Mouse (Mus musculus) embryonic fibroblast, embryonic 13.5 days (primary cell): ENCODE results near the gene Fbxo9. TPM values are rescaled to one million over a fixed set of nuclear protein-coding genes. Genes with fewer than 3 reads are reported as not detected.

ENCODE experiments used
- H3K27ac ChIP-seq: 2 replicates; pipeline ENCODE4 v1.5.1; 2012; ENCODE audit warnings: low read length, control low read depth, inconsistent platforms; ENCODE audit not compliant: insufficient read depth
- H3K4me1 ChIP-seq: 2 replicates; pipeline ENCODE4 v1.6.1; 2011; ENCODE audit warnings: low read length; ENCODE audit not compliant: control insufficient read depth, insufficient read depth
- H3K4me3 ChIP-seq: 2 replicates; pipeline ENCODE4 v1.5.1; 2011; ENCODE audit warnings: mild to moderate bottlenecking, control low read depth, low read length; ENCODE audit not compliant: insufficient read depth
- CTCF ChIP-seq: IDR thresholded peaks from 2 replicates; pipeline ENCODE4 v1.5.1; 2011; ENCODE audit warnings: mild to moderate bottlenecking, control low read depth, low read length, moderate library complexity, borderline replicate concordance; ENCODE audit not compliant: insufficient read depth
- POLR2A ChIP-seq: IDR thresholded peaks from 2 replicates; pipeline ENCODE4 v1.6.1; 2011; ENCODE audit warnings: low read depth, mild to moderate bottlenecking, control low read depth, low read length, moderate library complexity
- polyA plus RNA-seq: library from polyadenylated mRNA; stranded (reverse); fragments of >200 nt; gene quantifications from 2 replicates; pipeline ENCODE4 v1.2.4, GENCODE M21; 2011; ENCODE audit warnings: low read depth; ENCODE audit not compliant: missing spikeins, insufficient read length

Gene Fbxo9
- polyA plus RNA-seq, 1 experiment = 22.2 TPM

DNA sequence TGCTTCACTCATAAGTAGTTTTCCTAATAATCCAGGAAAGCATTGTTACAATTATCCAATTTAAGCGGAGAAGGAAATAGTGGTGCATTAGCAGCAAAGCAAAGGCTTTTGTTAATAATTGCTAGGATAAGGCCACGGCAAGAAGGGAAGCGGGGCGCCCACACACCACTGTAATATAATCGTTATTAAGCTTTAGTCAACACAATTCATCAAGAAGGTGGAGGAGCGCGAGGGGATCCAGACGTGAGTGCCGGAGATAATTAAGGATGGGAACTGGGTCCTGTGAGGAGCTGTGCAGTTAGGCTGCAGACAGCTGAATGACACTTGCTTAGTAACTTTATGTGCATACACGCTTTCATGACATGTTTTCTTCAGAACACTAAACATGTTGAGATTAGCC is 17.8 kb upstream of the Fbxo9 start:
- TF ChIP-seq POLR2A (no peak), CTCF (no peak)
- no peaks in the 10 kb centered on the region for H3K4me1 ChIP-seq
- H3K4me3 ChIP-seq = no peak overlapping the region
- H3K27ac ChIP-seq = no peak overlapping the region

GRCm38 (mm10) chr9:78126007-78126406 is 17.1 kb upstream of the Fbxo9 start:
- no peak for TF ChIP-seq CTCF
- H3K27ac ChIP-seq = no peak overlapping the region
- H3K4me3 ChIP-seq = no peak overlapping the region
- H3K4me1 ChIP-seq = no peaks in the 10 kb centered on the region

- no peak overlapping the region for H3K27ac ChIP-seq
- H3K4me1 ChIP-seq = no peaks in the 10 kb centered on the region
- no peak for TF ChIP-seq POLR2A
- TF ChIP-seq CTCF = no peak
- H3K4me3 ChIP-seq = no peak overlapping the region
These were observed 15.4 kb upstream of the Fbxo9 start for GRCm38 (mm10) chr9:78124297-78124696.

DNA sequence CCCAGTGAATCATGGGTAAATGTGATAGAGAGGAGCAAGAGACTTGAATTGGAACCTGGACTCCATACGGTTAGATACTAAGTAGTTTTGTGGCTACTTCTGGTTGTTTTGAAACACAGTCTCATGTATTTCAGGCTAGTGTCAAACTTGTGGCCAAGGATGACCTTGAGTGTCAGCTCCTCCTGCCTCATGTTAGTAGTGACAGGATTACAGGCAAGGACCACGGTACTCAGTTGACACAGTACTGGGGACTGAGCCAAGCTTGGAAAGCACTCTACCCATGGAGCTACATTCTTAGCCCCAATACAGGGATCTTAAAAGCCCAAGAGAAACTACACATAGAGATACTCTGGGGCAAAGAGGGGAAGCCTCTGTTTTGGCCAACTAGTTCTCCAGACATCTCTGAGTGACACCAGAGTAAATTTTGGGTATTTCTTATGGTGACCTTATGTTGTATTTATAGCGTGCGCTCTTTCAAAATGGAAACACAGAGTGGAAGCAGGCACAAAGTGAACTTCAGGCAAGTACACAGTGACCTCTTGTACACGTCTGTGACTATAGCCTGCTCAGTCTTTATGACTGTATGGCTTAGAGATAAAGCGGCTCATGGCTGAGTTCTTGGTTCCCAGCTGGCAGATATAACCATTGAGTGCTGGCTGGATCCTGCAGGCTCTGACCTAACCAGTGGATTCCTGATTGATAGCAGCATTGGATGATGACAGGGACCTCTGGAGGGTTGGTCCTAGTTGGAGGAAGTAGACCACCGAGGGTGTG is 14.3 kb upstream of the Fbxo9 start:
- no peak overlapping the region for H3K27ac ChIP-seq
- H3K4me1 ChIP-seq = no peaks in the 10 kb centered on the region
- TF ChIP-seq CTCF = no peak
- TF ChIP-seq POLR2A = no peak
- H3K4me3 ChIP-seq = no peak overlapping the region

DNA sequence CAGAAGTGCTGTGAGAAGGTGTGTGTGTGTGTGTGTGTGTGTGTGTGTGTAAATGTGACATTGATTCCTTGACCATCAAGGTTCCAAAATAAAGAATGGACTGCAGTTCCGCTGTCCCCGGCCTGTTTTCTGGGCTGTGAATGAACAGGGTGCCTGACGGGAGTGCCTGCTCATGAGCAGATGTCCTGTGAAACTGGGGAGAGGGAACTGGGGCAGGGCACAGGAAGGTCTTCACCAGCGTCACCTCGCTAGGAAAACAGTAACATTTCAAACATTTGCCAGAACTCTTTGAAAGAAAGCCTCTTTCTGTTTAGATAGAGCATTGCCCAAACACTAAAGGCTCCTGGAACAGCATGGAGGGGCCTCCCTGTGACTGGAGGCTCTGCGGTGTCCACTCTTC is 13.1 kb upstream of the Fbxo9 start:
- no peaks in the 10 kb centered on the region for H3K4me1 ChIP-seq
- no peak overlapping the region for H3K27ac ChIP-seq
- no peak overlapping the region for H3K4me3 ChIP-seq
- no peak for TF ChIP-seq CTCF
- TF ChIP-seq POLR2A = no peak

DNA sequence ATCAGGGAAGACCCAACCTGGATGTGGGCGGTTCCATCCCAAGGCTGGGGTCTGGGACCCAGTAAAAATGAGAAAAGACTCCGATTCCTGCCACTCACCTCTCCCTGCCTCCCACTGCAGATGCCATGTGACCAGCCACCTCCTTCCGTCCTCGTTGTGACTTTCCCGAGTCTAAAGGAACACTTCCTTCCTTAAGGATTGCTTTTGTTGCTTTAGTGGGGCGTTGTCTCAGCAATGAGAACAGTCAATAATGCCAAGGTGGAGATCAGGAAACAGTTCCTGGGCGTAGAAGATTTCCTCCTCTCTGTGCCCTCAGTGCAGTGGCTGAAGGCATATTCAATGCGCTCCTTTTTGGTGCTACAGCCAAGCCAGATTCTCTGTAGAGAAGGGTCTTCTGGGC is 12.5 kb upstream of the Fbxo9 start:
- TF ChIP-seq CTCF (no peak), POLR2A (no peak)
- no peak overlapping the region for H3K27ac ChIP-seq
- no peaks in the 10 kb centered on the region for H3K4me1 ChIP-seq
- H3K4me3 ChIP-seq = no peak overlapping the region

DNA sequence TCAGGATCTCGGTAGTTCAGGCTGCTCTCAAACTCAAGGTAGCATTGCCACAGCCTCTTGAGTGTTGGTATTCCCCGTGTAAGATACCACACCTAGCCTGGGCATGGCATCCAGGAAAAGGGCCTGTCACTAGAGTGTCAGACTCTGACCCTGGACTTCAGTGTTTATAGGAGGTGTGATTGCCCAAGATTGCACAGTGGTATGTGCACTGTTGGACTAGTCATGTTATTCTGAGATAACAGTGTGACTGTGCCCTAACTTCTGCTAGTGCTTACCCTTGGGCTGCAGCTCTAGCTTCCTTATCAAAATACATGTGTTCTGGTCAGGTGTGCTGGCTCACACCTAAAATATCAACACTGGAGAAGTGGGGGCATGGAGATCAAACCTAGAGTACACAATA is 8.8 kb upstream of the Fbxo9 start:
- Histone ChIP-seq H3K4me3 (no peak overlapping the region), H3K4me1 (no peaks in the 10 kb centered on the region), H3K27ac (no peak overlapping the region)
- TF ChIP-seq CTCF = no peak
- no peak for TF ChIP-seq POLR2A

- Histone ChIP-seq H3K4me3 (no peak overlapping the region), H3K27ac (no peak overlapping the region), H3K4me1 (no peaks in the 10 kb centered on the region)
- TF ChIP-seq POLR2A (no peak), CTCF (no peak)
These were observed 6.9 kb upstream of the Fbxo9 start for GRCm38 (mm10) chr9:78115746-78116145.

DNA sequence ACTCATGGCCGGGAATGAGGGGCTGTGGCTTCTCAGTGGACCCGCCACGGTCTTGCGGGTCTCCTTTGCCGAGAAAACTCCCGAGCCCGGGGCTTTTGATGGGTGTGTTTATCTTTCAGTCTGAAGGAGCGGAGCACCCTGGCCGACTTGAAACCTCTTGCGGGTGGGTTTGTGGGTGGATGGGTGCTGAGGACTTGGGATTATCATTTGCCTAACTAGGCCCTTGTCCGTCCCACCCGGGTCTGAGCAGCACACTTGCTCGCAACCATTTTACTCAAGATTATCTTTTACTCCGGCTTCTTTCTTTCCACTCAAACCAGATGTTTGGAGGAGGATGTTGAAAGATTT is 4.6 kb upstream of the Fbxo9 start:
- H3K4me1 ChIP-seq = no peaks in the 10 kb centered on the region
- H3K4me3 ChIP-seq = peak overlapping the region; percentile 96
- peak overlapping the region; percentile 60; the same call in 1 of the 2 replicates for H3K27ac ChIP-seq
- TF ChIP-seq CTCF (no peak), POLR2A (no peak)

GRCm38 (mm10) chr9:78112770-78113537 is 4.1 kb upstream of the Fbxo9 start:
- Histone ChIP-seq H3K27ac (peak overlapping the region; percentile 60), H3K4me1 (no peaks in the 10 kb centered on the region), H3K4me3 (peak overlapping the region; percentile 96)
- TF ChIP-seq POLR2A (peak; percentile 71), CTCF (peak; percentile 79)
